Mouse (Mus musculus): ENCODE results near the gene Tmed5. TPM values are rescaled to one million over a fixed set of nuclear protein-coding genes. Genes with fewer than 3 reads are reported as not detected.

Tmed5 gene
- total and polyA plus RNA-seq, 2 experiments from 2014 or later, result 23.4 to 26.4 TPM

- TF ChIP-seq CTCF (IDR thresholded peaks at IDR 0.05), result peak; percentile 55
- Histone ChIP-seq H3K27ac (ENCODE audit: low read depth, low read length) (no peak overlapping the region), H3K4me1 (ENCODE audit: insufficient read depth, low read length) (no peaks in the 10 kb centered on the region), H3K4me2 (ENCODE audit: low read depth, low read length, poor library complexity, severe bottlenecking) (no peak overlapping the region), H3K4me3 (ENCODE audit: low read depth, low read length) (no peak overlapping the region), H3K9me3 (ENCODE audit: low read length) (no peaks in the 10 kb centered on the region), H3K9ac (replicated peaks; ENCODE audit: low read length, poor library complexity, severe bottlenecking) (no peak overlapping the region), H3K36me3 (ENCODE audit: insufficient read depth, low read length) (peaks cover 19% of the 10 kb centered on the region), H3K27me3 (ENCODE audit: insufficient read depth, low read length) (no peaks in the 10 kb centered on the region)
- DNase-seq (ENCODE audit: low spot score) (no peak), ATAC-seq (ENCODE audit: low FRiP score) (no peak)
- WGBS, result 98% methylated on average over 2 of the region's 2 CpGs
Measured at GRCm38 (mm10) chr5:108085440-108085839, 47.0 kb downstream of the Tmed5 start.

GRCm38 (mm10) chr5:108082380-108082779, 50.0 kb downstream of the Tmed5 start:
- no peaks in the 10 kb centered on the region for H3K9me3 ChIP-seq (ENCODE audit: low read length)
- ATAC-seq (ENCODE audit: low FRiP score), result no peak
- peaks cover 5% of the 10 kb centered on the region for H3K36me3 ChIP-seq (ENCODE audit: insufficient read depth, low read length)
- no peaks in the 10 kb centered on the region for H3K4me1 ChIP-seq (ENCODE audit: insufficient read depth, low read length)
- H3K4me3 ChIP-seq (ENCODE audit: low read depth, low read length), result no peak overlapping the region
- H3K27ac ChIP-seq (ENCODE audit: low read depth, low read length), result no peak overlapping the region
- no peak overlapping the region for H3K4me2 ChIP-seq (ENCODE audit: low read depth, low read length, poor library complexity, severe bottlenecking)
- peak; percentile 15 for DNase-seq (ENCODE audit: low spot score)
- H3K9ac ChIP-seq (replicated peaks; ENCODE audit: low read length, poor library complexity, severe bottlenecking), result no peak overlapping the region
- H3K27me3 ChIP-seq (ENCODE audit: insufficient read depth, low read length), result no peaks in the 10 kb centered on the region
- 35% methylated on average over 2 of the region's 2 CpGs for WGBS
- peak; percentile 56 for TF ChIP-seq CTCF (IDR thresholded peaks at IDR 0.05)

GRCm38 (mm10) chr5:108079603-108080002, 52.8 kb downstream of the Tmed5 start:
- ATAC-seq (ENCODE audit: low FRiP score) (no peak), DNase-seq (ENCODE audit: low spot score) (no peak)
- H3K36me3 ChIP-seq (ENCODE audit: insufficient read depth, low read length), result no peaks in the 10 kb centered on the region; the same call in 1 of the 2 replicates
- H3K27me3 ChIP-seq (ENCODE audit: insufficient read depth, low read length), result no peaks in the 10 kb centered on the region
- H3K4me3 ChIP-seq (ENCODE audit: low read depth, low read length), result no peak overlapping the region
- H3K9me3 ChIP-seq (ENCODE audit: low read length), result no peaks in the 10 kb centered on the region
- no peaks in the 10 kb centered on the region for H3K4me1 ChIP-seq (ENCODE audit: insufficient read depth, low read length)
- no peak overlapping the region for H3K4me2 ChIP-seq (ENCODE audit: low read depth, low read length, poor library complexity, severe bottlenecking)
- no peak overlapping the region for H3K9ac ChIP-seq (replicated peaks; ENCODE audit: low read length, poor library complexity, severe bottlenecking)
- no peak overlapping the region for H3K27ac ChIP-seq (ENCODE audit: low read depth, low read length)
- TF ChIP-seq CTCF (IDR thresholded peaks at IDR 0.05), result no peak

DNA sequence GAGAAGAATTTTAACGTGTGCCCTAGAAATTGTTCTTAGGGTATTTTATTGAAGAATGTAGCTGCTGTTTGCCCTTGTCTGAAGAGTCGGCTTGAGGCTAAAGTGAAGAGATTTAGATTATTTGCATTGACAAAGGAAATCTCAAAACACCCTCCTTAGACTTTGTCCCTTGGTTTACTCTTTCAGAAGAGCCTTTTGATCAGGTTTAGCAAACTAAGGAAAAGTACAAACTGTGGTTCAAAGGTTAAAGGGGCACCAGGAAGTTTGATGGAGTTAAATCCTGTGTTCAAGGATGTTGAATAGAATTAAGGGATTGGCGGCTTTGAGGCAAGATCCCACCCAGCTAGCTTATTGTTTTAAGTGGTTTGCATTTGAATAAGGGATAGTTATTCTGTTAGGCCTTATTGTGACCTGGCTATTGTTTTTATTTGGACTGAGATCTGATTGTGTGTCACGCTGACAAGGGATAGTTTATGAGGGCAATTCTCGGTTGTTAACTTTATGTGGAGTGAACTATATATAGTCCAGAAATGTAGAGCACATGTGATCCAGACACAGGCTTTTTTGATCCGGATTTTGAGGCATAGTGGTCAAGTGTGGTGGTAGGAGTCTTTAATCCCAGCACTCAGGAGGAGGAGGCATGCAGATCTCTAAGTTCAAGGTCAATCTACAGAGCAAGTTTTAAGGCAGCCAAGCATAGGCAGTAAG, 55.4 kb downstream of the Tmed5 start:
- Histone ChIP-seq H3K36me3 (ENCODE audit: insufficient read depth, low read length) (no peaks in the 10 kb centered on the region; the same call in none of the 2 replicates), H3K4me1 (ENCODE audit: insufficient read depth, low read length) (no peaks in the 10 kb centered on the region), H3K4me2 (ENCODE audit: low read depth, low read length, poor library complexity, severe bottlenecking) (no peak overlapping the region), H3K4me3 (ENCODE audit: low read depth, low read length) (no peak overlapping the region), H3K27ac (ENCODE audit: low read depth, low read length) (no peak overlapping the region), H3K9ac (replicated peaks; ENCODE audit: low read length, poor library complexity, severe bottlenecking) (no peak overlapping the region), H3K27me3 (ENCODE audit: insufficient read depth, low read length) (no peaks in the 10 kb centered on the region), H3K9me3 (ENCODE audit: low read length) (no peaks in the 10 kb centered on the region)
- ATAC-seq (ENCODE audit: low FRiP score) (no peak), DNase-seq (ENCODE audit: low spot score) (no peak)
- TF ChIP-seq CTCF (IDR thresholded peaks at IDR 0.05), result no peak
- WGBS, result 51% methylated on average over 6 of the region's 6 CpGs

DNA sequence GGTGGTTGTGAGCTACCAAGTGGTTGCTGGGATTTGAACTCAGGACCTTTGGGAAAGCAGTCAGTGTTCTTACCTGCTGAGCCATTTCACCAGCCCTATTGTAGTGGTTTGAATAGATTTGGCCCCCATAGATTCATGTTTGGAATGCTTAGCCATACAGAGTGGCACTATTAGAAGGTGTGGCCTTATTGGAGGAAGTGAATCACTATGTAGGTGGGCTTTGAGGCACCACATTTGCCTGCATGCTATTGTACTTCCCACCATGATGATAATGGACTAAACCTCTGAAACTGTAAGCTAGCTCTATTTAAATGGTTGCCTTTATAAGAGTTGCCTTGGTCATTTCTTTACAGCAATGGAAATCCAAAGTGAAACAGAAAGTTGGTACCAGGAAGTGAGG, 56.2 kb downstream of the Tmed5 start:
- H3K9ac ChIP-seq (replicated peaks; ENCODE audit: low read length, poor library complexity, severe bottlenecking), result no peak overlapping the region
- no peaks in the 10 kb centered on the region for H3K9me3 ChIP-seq (ENCODE audit: low read length)
- H3K27me3 ChIP-seq (ENCODE audit: insufficient read depth, low read length), result no peaks in the 10 kb centered on the region
- TF ChIP-seq CTCF (IDR thresholded peaks at IDR 0.05), result no peak
- ATAC-seq (ENCODE audit: low FRiP score), result no peak
- H3K4me1 ChIP-seq (ENCODE audit: insufficient read depth, low read length), result no peaks in the 10 kb centered on the region
- H3K4me2 ChIP-seq (ENCODE audit: low read depth, low read length, poor library complexity, severe bottlenecking), result no peak overlapping the region
- H3K27ac ChIP-seq (ENCODE audit: low read depth, low read length), result no peak overlapping the region
- H3K36me3 ChIP-seq (ENCODE audit: insufficient read depth, low read length), result no peaks in the 10 kb centered on the region; the same call in 1 of the 2 replicates
- no peak overlapping the region for H3K4me3 ChIP-seq (ENCODE audit: low read depth, low read length)
- no peak for DNase-seq (ENCODE audit: low spot score)

- Histone ChIP-seq H3K9me3 (ENCODE audit: low read length) (no peaks in the 10 kb centered on the region), H3K27me3 (ENCODE audit: insufficient read depth, low read length) (no peaks in the 10 kb centered on the region), H3K4me3 (ENCODE audit: low read depth, low read length) (no peak overlapping the region), H3K4me2 (ENCODE audit: low read depth, low read length, poor library complexity, severe bottlenecking) (no peak overlapping the region), H3K36me3 (ENCODE audit: insufficient read depth, low read length) (no peaks in the 10 kb centered on the region; the same call in 1 of the 2 replicates), H3K4me1 (ENCODE audit: insufficient read depth, low read length) (no peaks in the 10 kb centered on the region), H3K27ac (ENCODE audit: low read depth, low read length) (no peak overlapping the region), H3K9ac (replicated peaks; ENCODE audit: low read length, poor library complexity, severe bottlenecking) (no peak overlapping the region)
- no peak for ATAC-seq (ENCODE audit: low FRiP score)
- WGBS, result 93% methylated on average over 1 of the region's 1 CpGs
- TF ChIP-seq CTCF (IDR thresholded peaks at IDR 0.05), result no peak
- DNase-seq (ENCODE audit: low spot score), result no peak
Measured at GRCm38 (mm10) chr5:108072301-108072700, 60.1 kb downstream of the Tmed5 start.

All from midbrain, postnatal 0 days (tissue).